Mouse (Mus musculus): ENCODE data around the gene Nubpl.

- no peak for TF ChIP-seq CTCF (IDR thresholded peaks at IDR 0.05; ENCODE audit: borderline replicate concordance, control insufficient read depth, extremely low read depth, insufficient read depth, low read length, poor library complexity)
- TF ChIP-seq POLR2A (IDR thresholded peaks at IDR 0.05; ENCODE audit: control insufficient read depth, extremely low read depth, insufficient read depth, low read length, poor library complexity) = no peak
Observed at GRCm38 (mm10) chr12:52268131-52268530, 170.6 kb downstream of the Nubpl start.

Measured in thymus, adult 2 months (tissue).